Mouse (Mus musculus) stomach, adult 2 months (tissue): ENCODE data around the gene Gm49380. TPM values are rescaled to one million over a fixed set of nuclear protein-coding genes. Genes with fewer than 3 reads are reported as not detected.

ENCODE experiments used
- polyA plus RNA-seq: library from polyadenylated mRNA; depleted of rRNA; stranded (reverse); fragments of >200 nt; gene quantifications from 2 replicates; pipeline ENCODE4 v1.2.3, GENCODE M21; 2012; rRNA removed

Gene Gm49380
- polyA plus RNA-seq = 0.03 and 0.43 TPM in 2 replicates

DNA sequence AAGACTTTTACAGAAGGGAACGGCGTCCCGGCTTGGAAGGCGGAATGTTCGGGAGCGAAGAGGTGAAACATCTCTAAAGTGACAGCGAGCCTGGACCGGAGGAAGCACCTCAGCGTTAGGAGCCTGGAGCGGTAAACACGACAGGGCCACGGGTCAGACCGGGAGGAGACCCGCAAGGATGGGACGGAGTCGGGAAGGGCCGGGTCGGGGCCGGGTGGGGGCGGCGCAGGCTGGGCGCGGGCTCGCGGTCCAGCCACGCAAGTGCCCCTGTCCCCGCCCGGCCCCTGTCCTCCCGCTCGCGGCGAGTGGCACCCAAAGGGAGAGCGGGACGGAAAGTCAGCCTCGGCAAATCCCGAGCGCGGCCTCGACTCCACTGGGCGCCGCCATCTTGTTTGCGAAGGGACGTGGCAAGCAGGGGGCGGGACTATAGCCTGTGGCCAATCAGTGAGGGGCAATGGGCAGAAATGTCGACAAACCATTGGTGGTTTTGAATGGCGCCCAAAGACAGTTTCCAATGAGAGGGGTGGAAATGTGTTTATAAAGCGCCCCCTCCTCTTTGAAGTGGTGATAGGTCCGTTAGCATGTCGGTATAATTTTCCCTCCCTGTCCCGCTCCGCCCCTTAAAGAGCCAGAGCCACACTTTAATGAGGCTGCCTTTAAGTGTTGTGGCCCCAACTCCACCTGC lies at the start of gene Gm49380, which contains the start of gene Rnf26:
Gm49380 (minus strand) TSS at position 396 of the 685 bp plus-strand sequence.
Rnf26 (minus strand) TSS at position 413 of the 685 bp plus-strand sequence.

DNA sequence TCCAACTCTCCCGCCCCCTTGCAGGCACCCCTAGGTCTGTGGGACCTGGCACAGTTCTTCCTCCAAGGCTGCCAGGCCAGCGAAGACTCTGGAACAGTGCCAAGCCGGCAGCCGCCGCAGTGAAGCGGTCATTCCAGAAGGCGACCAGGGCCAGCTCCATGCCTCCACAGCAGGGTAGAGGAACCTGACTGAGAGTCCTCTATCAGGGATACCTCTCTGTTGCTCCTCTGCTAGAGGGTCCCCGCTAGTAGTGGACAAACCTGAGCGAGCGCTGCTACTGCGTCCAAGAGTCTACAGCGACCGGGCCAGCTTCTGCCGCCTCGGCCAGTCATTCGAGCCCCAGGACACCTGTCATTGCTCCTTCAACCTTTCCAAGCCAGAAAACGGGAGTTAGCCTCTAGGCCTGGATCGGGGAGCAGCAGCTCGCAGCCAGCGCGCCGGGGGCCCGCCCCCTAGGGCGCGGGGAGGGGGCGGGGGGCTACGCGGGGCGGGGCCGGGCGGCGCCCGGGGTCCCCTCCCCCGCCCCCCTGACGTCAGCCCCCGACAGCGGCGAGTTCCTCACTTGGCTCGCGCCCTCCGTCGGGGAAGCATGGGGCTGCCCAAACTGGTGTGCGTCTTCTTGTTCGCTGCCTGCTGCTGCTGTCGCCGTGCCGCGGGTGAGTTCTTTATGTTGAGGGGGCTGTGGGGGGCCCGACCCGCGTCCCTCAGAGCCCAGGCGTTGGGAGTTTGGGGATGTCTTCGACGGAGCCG lies 21.0 kb upstream of the Gm49380 start, which contains the start of gene Mcam:
Mcam (plus strand) TSS at position 369 of the 750 bp plus-strand sequence.

DNA sequence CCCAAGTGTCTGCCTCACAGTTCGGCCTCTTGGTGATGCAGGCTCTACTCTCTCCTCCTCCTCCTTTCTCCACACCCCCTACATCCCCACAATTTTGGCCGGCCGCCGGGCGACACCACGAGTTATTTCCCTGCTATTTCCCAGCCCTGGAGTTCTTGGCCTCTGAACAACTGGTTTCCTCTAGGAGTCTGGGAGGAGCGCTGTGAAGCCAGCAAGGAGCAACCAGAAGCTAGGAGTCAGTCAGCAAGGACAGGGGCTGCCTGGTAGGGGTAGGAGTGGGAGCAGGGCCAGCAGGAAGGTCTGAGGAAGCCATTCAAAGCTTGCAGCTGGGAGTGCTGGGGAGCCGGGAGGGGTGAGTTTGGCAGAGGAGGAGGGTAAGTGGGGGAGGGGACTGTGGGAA lies 6.2 kb downstream of the Gm49380 start, which contains the start of gene C1qtnf5:
C1qtnf5 (plus strand) TSS at position 136 of the 400 bp plus-strand sequence.

DNA sequence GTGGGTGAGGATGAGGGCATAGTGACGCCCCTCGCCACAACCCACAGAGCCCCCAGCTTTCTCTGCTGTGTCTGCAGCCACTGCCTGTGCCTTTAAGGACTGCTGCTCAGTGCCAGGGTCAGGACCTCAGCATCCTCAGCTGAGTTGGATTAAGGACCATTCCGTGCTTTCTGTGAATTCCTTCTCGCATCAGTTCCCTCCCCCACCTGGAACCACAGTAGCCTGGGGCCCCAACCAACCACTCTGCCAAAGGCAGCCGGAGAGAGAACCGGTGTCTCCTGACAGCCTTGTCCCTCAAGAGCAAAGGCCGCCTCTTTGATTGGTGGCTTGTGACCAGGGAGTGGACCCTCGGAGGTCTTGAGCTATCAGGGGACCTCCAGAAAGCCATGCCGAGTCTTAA lies 11.8 kb downstream of the Gm49380 start, which contains the start of gene Mfrp:
Mfrp (plus strand) TSS at position 240 of the 400 bp plus-strand sequence.

DNA sequence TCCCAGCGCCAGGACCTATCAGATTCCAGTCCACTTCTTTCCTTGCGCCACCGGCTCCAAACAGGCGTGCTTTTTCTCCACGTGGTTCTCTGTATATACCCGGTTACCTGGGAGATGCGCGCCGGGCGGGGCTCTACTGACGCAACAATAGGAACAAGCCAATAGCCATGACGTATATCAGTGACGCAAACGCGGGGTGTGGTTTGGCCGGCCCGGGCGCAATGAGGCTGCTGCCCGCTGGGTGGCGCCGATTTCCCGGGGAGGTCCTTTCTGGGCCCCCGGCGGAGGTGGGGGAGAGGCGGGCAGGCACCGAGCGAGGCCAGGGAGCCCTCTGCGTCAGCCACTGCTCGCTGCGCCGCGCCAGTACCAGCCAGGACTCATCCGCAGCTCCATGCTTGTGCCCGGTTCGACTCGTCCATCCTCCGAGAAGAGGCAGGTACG lies 46.5 kb downstream of the Gm49380 start, which contains the start of gene Usp2:
Usp2 (plus strand) TSS at position 237 of the 441 bp plus-strand sequence.

DNA sequence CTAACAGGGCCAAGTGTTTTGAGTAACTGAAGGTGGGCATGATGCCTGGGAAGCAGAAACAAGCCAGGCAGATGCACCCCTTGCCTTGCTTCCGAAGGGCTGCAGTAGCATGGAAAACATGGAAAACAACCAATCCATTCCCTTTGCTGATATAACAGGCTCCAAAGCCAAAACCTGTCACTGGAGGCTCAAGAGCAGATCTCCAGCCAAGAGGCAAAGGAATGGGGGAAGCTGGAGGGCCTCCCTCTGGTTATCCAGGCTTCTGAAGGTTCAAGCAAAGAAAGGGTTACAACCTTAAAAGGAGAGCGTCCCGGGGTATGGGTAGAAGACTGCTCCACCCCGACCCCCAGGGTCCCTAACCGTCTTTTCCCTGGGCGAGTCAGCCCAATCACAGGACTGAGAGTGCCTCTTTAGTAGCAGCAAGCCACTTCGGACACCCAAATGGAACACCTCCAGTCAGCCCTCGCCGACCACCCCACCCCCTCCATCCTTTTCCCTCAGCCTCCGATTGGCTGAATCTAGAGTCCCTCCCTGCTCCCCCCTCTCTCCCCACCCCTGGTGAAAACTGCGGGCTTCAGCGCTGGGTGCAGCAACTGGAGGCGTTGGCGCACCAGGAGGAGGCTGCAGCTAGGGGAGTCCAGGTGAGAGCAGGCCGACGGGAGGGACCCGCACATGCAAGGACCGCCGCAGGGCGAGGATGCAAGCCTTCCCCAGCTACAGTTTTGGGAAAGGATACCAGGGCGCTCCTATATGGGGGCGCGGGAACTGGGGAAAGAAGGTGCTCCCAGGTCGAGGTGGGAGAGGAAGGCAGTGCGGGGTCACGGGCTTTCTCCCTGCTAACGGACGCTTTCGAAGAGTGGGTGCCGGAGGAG lies 70.2 kb downstream of the Gm49380 start, which contains the start of gene Thy1:
Thy1 (plus strand) TSS at position 549 of the 872 bp plus-strand sequence.

Other genes starting within 250 kb of the Gm49380 start
- 21.2 and 22.5 TPM in 2 replicates for gene Thy1, start 70.1 kb downstream of the Gm49380 start, polyA plus RNA-seq
- 2.8 and 5.2 TPM in 2 replicates for gene Usp2, start 46.5 kb downstream of the Gm49380 start, polyA plus RNA-seq
- 0.35 and 0.42 TPM in 2 replicates for gene Mfrp, start 11.8 kb downstream of the Gm49380 start, polyA plus RNA-seq
- 9.8 and 13.4 TPM in 2 replicates for gene C1qtnf5, start 6.3 kb downstream of the Gm49380 start, polyA plus RNA-seq
- gene Rnf26, start within 50 bp of the Gm49380 start, polyA plus RNA-seq = 19.0 and 21.9 TPM in 2 replicates
- 38.7 and 43.6 TPM in 2 replicates for gene Mcam, start 21.0 kb upstream of the Gm49380 start, polyA plus RNA-seq
- gene Cbl, start 120.5 kb upstream of the Gm49380 start, polyA plus RNA-seq = 2.5 TPM in 2 replicates
- 0.06 TPM in 1 of 2 replicates, not detected in the other for gene Ccdc153, start 127.2 kb upstream of the Gm49380 start, polyA plus RNA-seq
- gene Pdzd3, start 138.0 kb upstream of the Gm49380 start, polyA plus RNA-seq = not detected in 2 replicates
- 4.4 and 5.1 TPM in 2 replicates for gene Nlrx1, start 155.1 kb upstream of the Gm49380 start, polyA plus RNA-seq
- 3.1 and 3.2 TPM in 2 replicates for gene Abcg4, start 175.1 kb upstream of the Gm49380 start, polyA plus RNA-seq
- gene Hinfp, start 192.2 kb upstream of the Gm49380 start, polyA plus RNA-seq = 3.4 and 5.5 TPM in 2 replicates
- gene C2cd2l, start 206.8 kb upstream of the Gm49380 start, polyA plus RNA-seq = 38.4 and 40.7 TPM in 2 replicates
- gene Dpagt1, start 212.5 kb upstream of the Gm49380 start, polyA plus RNA-seq = 27.1 and 28.1 TPM in 2 replicates
- gene H2afx, start 221.2 kb upstream of the Gm49380 start, polyA plus RNA-seq = 42.8 and 86.6 TPM in 2 replicates
- gene Hmbs, start 230.7 kb upstream of the Gm49380 start, polyA plus RNA-seq = 19.0 and 20.5 TPM in 2 replicates
- 7.8 and 9.0 TPM in 2 replicates for gene Vps11, start 248.2 kb upstream of the Gm49380 start, polyA plus RNA-seq